Mouse (Mus musculus): Measurements from ENCODE around the gene Gm10912. TPM values are rescaled to one million over a fixed set of nuclear protein-coding genes. Genes with fewer than 3 reads are reported as not detected.
"Not testable (repeated sequence)": the region's sequence is repeated elsewhere in the genome, so short reads cannot be mapped to it uniquely, and the experiment has no call there.

Gene Gm10912
- polyA plus RNA-seq, 1 experiment, result not detected

GRCm38 (mm10) chr2:104110031-104110430 lies 44.4 kb downstream of the Gm10912 start:
- DNase-seq (ENCODE audit: low read depth, low spot score), result no peak
- 81% methylated on average over 4 of the region's 4 CpGs for WGBS

GRCm38 (mm10) chr2:104111170-104111797 lies 45.7 kb downstream of the Gm10912 start:
- no CpG with 5 or more reads among the region's 1 CpGs for WGBS
- DNase-seq (ENCODE audit: low read depth, low spot score), result not testable (repeated sequence)

DNA sequence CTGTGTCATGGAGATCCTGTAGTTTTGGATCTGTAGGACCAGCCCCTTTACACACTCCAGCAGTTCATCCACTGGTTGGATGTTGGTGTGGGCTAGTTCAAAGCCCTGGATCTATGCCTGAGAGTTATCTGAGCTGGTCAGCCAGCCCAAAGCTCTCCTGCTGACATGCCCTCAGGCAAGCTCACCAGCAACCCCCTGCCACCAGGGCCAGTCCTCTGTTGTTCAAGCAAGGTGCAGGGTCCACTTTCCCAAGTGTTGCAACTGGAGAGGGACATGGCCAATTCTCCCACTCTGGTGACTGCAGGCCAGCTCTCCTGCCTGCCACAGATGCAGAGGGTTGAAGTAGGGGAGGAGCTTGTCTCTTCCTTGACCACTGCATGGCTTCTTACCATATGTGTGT lies 47.9 kb downstream of the Gm10912 start:
- not testable (repeated sequence) for DNase-seq (ENCODE audit: low read depth, low spot score)

- no peak for DNase-seq (ENCODE audit: low read depth, low spot score)
- 63% methylated on average over 3 of the region's 3 CpGs for WGBS
Observed at GRCm38 (mm10) chr2:104114898-104115297, 49.3 kb downstream of the Gm10912 start.

Other genes starting within 250 kb of the Gm10912 start
- 7.5 and 7.7 TPM in 2 replicates for gene Lmo2, start 107.8 kb upstream of the Gm10912 start, polyA plus RNA-seq (2012; rRNA removed)
- gene Fbxo3, start 38.1 kb upstream of the Gm10912 start, polyA plus RNA-seq (2012; rRNA removed), result 11.4 and 15.3 TPM in 2 replicates
- not detected in 2 replicates for gene 4931422A03Rik, start 37.5 kb upstream of the Gm10912 start, polyA plus RNA-seq (2012; rRNA removed)
- not detected in 2 replicates for gene Gm10799, start 2.7 kb downstream of the Gm10912 start, polyA plus RNA-seq (2012; rRNA removed)
- gene Cd59b, start 4.0 kb downstream of the Gm10912 start, polyA plus RNA-seq (2012; rRNA removed), result 2.1 and 2.2 TPM in 2 replicates
- 19.6 and 22.1 TPM in 2 replicates for gene Cd59a, start 30.0 kb downstream of the Gm10912 start, polyA plus RNA-seq (2012; rRNA removed)
- gene A930018P22Rik, start 56.9 kb downstream of the Gm10912 start, polyA plus RNA-seq (2012; rRNA removed), result not detected in 2 replicates

Measured in large intestine, adult 2 months (tissue).